Mouse (Mus musculus) liver, adult 2 months (tissue): ENCODE results near the gene Lyl1.

Experiments used
- CTCF ChIP-seq: fragments of 200-500 bp; IDR thresholded peaks from 2 replicates; pipeline ENCODE4 v1.5.1; 2011; ENCODE audit warnings: low read depth, low read length, control low read depth
- POLR2A ChIP-seq: fragments of 200-500 bp; IDR thresholded peaks from 2 replicates; pipeline ENCODE4 v1.6.1; 2011; ENCODE audit warnings: low read length, control low read depth; ENCODE audit not compliant: insufficient read depth; ENCODE audit errors: extremely low read depth

DNA sequence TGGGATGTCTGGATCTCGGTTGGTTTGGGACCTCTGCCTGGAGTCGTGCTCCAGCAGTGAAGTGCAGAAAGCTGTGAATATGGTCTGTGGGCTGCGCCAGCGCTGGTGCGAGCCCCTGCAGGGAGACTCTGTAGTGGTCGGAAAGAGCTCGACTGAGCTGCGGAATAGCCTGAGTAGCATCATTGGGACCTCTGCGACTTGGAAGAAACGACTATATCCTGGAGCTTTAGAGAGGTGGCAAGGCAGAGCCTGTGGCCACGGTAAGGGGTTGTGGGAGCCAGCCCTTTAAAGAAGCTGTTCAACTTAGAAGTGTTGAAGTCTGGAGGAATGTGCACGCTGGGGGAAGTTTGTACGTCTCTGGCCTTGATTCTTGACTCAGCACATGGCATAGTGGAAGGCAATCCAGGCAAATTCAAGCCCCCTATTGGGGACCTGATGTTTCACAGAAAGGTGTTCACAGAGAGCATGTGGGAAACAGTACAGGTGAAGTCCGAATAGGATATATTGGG lies 35.8 kb upstream of the Lyl1 start:
- TF ChIP-seq CTCF (no peak), POLR2A (no peak)
